Mouse (Mus musculus): ENCODE results near the gene Mreg.
"Not testable (repeated sequence)": the region's sequence is repeated elsewhere in the genome, so short reads cannot be mapped to it uniquely, and the experiment has no call there.

The Mreg gene

GRCm38 (mm10) chr1:72211701-72212699, at the start of gene Mreg:
Gene Mreg, minus strand, starts transcription at chr1:72212307.
- peak; percentile 55 to 56 for DNase-seq (ENCODE audit: low spot score in 2 of 2)

DNA sequence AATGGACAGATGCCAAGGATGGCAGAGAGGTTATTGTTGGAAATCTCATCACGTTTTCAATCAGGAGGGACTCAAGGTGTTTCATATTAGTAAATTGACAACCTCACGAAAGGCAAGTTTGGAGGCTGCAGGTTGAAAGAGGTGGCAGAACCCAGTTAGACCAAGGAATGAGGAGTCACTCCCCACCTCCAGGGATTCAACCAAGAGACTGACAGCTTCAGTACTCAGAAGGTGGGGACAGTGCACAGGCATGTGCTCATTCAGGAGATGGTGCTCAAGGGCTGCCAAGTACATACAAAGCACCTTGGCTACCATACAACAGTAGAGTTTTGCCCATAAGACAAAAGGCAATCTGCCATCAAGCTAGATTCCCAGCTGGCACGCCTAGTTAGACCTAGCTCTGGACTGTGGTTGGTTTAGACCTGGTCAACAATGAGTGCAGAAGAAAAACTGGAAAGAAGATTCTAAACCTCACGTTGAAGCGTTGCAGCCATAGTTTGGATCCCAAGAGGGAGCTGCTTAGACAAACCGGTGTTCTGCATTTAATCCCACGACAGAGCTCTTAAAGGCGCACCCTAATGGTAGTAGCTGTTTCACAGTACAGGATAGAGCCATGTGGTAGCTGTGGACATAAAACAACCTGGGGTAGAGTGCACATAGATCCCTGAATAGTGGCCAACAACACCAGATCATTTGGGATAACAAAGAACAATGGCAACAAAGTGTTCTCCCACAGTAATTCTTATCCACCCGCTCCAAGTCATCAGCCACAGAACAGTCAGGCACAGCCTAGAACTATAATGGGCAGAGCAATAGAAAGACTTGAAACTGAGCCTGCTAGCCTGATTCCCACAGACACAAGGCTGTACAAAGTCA, 44.5 kb upstream of the Mreg start:
- no peak for DNase-seq (ENCODE audit: low spot score in 2 of 2)

DNA sequence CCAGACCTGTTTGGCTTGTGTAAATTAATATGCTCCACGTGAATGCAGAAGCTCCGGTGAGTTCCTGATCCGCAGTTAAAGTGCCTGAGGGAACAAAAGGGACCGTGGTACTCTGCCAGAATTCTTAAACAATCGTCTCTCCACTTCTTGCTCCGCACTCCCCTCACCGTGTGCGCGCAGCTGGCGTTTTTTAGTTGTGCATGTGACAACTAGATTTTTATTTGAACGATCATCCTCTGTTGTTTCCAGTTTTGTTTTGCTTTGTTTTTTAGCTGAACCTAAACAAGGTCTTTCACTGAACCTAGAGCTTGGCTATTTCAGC, 43.7 kb upstream of the Mreg start:
- no peak for DNase-seq (ENCODE audit: low spot score in 2 of 2)

DNA sequence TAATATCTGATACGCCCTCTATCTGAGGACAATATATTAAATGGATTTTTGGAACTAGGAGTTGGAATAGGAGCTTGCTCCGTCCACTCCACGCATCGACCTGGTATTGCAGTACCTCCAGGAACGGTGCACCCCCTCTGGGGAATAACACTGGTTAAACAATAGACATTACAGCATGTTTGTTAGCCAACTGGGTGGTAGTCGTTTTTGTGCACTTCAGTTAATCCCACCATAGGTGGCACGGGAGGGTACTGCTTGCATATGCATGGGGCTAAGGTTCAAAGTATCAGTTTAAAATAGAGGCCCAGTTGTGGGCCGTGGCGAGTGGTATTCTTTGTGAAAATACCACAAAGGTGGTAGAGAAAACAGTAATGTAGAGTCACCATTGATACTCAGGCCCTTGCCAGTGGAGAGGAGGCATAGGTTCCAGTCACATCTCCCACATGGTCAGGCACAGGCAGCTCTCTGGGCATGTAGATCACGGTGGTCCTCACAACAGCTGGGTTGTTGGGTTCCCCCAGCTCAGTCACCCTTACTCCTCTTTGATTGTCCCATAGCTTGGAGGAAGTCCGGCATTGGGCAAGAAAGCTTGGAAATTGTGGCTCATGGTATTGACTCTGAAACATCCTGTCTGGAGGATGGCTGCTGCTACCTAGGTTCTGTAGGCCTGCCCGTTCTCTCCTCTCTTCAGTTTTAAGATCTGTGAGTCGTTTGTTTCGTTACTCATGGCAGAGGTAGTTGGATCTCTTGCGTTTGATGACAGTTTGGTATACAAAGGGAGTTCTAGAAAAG, 43.2 kb upstream of the Mreg start:
- DNase-seq (ENCODE audit: low spot score in 2 of 2) = peak; percentile 28 to 42

GRCm38 (mm10) chr1:72254545-72255061, 42.5 kb upstream of the Mreg start:
- peak; percentile 79 to 81 for DNase-seq (ENCODE audit: low spot score in 2 of 2)

- peak in 1 of 2 experiments; percentile 16 for DNase-seq (ENCODE audit: low spot score in 2 of 2)
These were observed 41.9 kb upstream of the Mreg start for GRCm38 (mm10) chr1:72253881-72254491.

DNA sequence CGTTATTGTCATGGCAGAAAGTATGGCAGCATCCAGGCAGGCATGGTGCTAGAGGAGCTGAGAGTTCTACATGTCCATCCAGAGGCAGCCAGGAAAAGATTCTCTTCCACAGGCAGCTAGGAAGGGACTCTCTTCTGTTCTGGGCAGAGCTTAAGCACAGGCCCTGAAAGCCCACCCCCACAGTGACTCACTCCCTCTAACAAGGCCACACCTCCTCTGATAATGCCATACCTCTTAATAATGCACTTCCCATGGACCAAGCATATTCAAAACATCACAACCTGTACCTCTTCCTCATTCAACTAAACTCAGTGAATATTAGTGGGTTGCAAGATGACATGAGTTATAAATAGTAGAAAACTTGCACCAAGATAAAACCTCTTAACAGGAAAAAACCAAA, 39.7 kb upstream of the Mreg start:
- no peak for DNase-seq (ENCODE audit: low spot score in 2 of 2)

DNA sequence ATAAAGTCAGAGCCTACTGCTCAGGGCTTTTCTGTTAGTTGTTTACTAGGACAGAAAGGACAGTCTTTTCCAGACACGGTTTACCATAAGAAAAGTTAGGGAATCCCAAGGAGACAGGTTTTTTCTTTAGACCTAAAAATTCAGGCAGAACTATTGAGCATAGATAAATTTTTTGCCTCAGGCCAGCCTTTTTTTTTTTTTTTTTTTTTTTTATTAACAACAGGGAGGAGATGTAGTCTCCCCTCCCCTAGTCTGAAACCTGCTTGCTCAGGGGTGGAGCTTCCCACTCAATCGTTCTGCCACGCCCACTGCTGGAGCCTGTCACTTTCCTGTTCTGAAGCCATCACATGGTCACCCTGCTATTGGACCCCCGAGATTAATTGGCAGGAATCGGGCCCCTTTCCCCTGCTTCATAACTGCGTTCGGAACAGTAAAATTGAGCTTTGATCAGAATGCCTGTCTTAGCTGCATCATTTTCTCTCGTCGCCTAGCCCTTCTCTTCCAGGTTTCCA, 36.2 kb upstream of the Mreg start:
- DNase-seq (ENCODE audit: low spot score in 2 of 2) = not testable (repeated sequence)

GRCm38 (mm10) chr1:72244317-72245036, 32.4 kb upstream of the Mreg start:
- DNase-seq (ENCODE audit: low spot score in 2 of 2) = peak; percentile 21 to 46

DNA sequence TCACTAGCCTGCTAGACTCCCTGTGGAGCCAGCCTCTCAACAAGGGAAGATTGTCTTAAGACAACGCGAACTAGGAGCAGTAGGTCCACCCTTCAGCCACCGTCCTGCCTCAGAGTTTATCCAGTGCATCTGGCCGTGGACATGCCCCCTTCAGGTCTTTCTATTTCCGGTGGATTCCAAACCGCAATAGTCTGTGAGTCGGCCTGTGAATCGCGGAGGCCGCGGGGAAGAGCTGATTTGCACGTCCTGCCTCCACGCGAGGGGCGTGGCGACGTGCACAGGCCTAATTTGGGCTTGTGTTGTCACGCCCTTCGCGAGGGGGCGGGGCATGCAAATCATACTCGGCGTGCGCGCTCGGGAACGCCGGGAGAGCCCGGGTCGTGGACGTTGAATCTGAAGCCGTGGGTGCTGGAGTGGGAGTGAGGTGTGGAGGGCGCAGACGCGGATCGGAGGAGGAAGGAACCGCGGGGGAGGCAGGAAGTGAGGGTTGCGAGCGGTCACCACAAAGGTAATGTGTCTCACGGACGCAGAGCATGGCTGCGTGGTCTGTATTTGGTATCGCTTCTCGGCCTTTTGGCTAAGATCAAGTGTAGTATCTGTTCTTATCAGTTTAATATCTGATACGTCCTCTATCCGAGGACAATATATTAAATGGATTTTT, 31.7 kb upstream of the Mreg start:
- peak; percentile 94 to 96 for DNase-seq (ENCODE audit: low spot score in 2 of 2)

DNA sequence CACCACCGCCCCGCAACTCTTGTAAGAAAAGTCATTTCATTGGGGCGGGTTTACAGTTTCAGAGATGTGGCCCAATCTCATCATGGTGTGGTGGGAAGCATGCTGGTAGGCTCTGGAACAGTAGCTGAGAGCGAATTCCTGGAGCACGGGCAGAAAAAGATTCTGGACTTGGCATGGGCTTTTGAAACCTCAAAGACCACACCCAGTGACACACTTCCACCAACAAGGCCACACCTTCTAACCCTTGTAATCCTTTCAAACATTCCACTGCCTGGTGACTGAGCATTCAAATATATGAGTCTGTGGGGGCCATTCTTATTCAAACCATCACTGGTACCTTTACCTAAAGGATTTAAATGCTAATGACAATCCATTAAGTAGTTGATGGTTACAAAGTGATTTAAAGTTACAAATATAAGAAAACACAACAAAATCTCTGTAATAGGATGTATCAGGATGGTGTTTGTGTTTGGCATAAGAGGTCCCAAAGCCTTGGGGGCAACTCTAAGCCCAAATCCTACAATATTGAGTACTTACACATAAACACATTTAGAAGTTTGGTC, 30.6 kb upstream of the Mreg start:
- DNase-seq (ENCODE audit: low spot score in 2 of 2) = no peak

DNA sequence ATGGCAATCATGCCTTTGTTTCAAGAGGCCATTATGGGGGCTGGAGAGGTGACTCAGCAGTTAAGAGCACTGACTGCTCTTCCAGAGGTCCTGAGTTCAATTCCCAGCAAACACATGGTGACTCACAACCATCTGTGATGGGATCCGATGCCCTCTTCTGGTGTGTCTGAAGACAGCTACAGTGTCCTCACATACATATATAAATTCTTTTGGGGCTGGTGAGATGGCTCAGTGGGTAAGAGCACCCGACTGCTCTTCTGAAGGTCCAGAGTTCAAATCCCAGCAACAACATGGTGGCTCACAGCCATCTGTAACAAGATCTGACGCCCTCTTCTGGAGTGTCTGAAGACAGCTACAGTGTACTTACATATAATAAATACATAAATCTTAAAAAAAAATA, 27.0 kb upstream of the Mreg start:
- not testable (repeated sequence) for DNase-seq (ENCODE audit: low spot score in 2 of 2)

GRCm38 (mm10) chr1:72238016-72238580, 26.0 kb upstream of the Mreg start:
- DNase-seq (ENCODE audit: low spot score in 2 of 2) = no peak

DNA sequence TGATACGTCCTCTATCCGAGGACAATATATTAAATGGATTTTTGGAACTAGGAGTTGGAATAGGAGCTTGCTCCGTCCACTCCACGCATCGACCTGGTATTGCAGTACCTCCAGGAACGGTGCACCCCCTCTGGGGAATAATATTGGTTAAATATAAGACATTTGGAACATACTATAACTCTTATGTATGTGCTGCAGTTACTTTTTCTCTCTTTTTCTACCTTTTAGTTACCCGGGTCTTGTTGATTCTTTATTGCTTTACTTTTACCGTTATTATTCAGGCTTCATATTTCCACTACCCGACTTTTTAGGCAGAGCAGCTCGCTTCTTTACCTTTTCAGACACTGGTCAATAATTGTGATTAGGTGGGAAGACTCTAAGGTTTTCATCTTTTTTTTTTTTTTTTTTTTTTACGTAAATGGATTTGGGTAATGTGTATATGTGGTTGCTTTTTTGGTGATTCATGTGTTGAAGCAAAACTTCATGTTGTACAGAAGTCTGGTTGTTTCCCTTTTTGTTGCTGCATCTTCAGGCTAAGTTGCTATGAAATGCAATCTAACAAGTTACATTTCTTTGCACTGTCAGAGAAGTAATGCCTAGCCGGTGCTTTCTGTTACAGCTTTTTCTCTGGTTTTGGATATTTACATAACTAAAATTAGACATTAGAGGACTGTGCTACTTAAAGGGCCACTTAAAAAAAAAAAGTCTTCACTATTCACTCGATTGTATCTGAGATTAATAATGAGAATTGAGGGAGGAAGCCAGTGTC, 25.1 kb upstream of the Mreg start:
- DNase-seq (ENCODE audit: low spot score in 2 of 2) = peak in 1 of 2 experiments; percentile 69

GRCm38 (mm10) chr1:72236363-72237006, 24.4 kb upstream of the Mreg start:
- peak; percentile 68 to 71 for DNase-seq (ENCODE audit: low spot score in 2 of 2)

DNA sequence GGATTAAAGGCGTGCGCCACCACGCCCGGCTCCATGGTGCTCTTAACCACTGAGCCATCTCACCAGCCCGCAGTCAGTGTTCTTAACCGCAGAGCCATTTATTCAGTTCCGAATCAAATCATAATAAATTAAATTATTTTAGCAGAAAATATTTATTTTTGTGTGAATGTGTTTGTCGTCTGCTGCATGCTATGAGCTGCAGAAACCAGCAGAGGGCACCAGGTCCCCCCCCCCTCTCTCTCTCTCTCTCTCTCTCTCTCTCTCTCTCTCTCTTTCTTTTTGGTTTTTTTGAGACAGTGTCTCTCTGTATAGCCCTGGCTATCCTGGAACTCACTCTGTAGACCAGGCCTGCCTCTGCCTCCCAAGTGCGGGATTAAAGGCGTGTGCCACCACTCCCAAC, 20.5 kb upstream of the Mreg start:
- DNase-seq (ENCODE audit: low spot score in 2 of 2) = not testable (repeated sequence)

DNA sequence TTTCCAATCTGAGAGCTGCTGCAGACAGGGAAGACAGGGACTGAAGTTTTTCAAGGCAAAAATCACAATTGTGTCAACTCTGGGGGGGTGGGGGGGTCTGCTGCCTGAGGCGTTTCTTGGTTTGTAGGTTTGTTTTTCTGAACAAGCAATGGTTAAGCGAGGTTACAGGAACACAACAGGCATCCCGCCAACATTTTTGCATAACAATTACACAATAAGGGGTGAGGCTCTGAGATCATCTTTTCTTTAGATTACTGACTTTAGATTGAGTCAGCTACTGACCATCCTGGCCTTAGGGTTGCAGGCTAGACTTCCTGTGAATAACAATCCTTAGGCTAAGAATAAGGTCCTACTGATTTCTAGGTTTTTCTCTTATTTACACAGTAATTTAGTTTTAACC, 16.9 kb upstream of the Mreg start:
- DNase-seq (ENCODE audit: low spot score in 2 of 2) = no peak

DNA sequence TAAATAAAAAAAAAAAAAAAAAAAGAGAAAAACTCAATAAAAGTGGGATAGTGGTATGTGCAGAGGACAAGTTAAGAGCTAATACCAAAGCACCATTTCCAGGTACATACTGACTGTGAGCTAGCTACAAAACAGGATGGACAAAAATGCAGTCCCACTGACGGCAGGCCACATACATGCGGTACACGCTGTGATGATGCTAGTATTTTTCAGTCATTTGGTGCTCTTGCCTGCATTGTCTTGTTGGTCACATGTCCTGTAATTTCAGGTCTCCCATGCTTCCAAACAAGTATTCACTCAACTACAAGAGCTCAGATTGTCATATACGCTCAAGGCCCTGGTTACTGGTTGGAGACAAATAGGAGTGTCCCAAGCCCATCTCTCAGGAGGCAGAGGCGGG, 15.4 kb upstream of the Mreg start:
- no peak for DNase-seq (ENCODE audit: low spot score in 2 of 2)
